Mouse (Mus musculus): ENCODE data around the gene Armc8.

The Armc8 gene

DNA sequence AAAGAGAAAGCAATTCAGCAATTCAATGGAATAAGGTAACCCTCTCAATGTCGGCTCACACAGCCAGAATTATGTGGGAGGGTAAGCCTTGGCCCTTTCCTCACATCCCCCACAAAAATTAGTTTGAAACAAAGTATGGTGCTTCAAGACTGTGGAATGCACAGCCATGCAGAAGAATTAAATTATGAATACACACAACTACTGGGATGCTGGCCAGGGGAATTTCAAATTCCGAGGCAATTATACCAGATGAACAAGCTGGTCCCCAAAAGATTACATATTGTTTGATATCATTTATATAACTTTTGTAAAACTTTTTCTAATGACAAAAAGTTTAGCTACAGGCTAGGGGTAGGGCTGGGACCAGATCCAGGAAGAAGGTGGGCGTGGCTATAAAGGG is 121.4 kb downstream of the Armc8 start:
- DNase-seq (ENCODE audit: low spot score in 2 of 2), result no peak

DNA sequence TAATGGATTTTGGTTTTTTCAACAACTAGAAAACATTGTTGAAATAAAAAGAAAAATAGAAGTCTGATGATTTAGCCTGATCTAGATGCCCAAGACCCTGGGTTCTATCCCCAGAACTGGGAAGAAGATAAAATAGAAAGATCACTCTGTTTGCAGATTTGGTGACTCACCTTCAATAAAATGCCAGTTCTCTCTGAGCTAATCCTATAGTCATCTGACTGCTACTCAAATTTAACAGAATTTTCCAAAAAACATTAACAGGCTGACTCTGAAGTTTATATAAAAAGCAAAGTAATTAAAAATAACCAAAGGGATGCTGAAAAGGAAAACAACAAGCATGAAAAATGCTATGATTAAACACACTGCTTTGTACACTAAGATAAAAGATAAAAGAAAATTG is 122.4 kb downstream of the Armc8 start:
- DNase-seq (ENCODE audit: low spot score in 2 of 2), result no peak

DNA sequence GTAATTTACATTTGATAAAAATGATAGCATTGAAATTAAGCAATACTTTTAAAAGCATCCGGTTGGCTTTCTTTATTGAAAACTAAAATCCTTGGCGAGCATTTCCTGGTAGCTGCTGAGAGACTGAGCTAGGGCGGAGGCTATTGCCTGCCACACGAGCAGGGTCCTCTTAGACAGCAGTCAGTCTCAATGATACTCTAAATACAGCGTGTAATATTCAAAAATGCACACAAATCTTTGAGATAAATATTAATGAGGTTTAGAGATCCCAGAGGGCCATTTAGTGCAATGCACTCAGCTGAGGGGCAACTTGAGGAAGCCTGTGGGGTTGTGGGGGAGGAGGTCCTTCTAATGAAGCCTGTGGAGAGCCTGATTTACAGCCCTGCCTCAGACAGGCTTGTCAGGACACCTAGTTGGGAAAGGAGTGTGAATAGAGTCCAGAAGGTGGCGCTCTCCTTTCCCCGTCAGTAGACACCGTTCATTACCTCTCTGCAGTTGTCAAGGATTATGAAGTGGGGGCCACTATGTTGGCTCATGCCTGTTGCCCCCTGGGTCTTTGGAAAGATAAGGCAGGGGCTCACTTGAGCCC is 124.0 kb downstream of the Armc8 start:
- DNase-seq (ENCODE audit: low spot score in 2 of 2), result no peak

DNA sequence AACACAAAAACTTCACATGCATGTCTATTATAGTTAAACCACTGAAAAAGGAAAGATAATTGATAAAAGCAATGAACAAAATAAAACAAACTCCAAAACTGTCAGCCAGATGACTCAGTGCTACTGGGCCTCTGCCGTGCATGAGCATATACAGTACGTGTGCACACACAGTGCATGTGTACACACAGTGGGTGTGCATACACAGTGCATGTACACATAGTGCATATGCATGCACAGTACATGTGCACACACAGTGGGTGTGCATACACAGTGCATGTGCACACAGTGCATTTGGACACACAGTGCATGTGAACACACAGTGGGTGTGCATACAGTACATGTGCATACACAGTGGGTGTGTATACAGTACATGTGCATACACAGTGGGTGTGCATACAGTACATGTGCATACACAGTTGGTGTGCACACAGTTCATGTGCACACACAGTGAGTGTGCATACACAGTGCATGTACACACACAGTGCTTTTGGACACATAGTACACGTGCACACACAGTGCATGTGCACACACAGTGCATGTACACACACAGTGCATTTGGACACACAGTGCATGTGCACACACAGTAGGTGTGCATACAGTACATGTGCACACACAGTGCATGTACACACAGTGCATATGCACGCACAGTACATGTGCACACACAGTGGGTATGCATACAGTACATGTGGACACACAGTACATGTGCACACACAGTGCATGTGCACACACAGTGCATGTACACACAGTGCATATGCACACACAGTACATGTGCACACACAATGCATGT is 126.9 kb downstream of the Armc8 start:
- no peak for DNase-seq (ENCODE audit: low spot score in 2 of 2)

DNA sequence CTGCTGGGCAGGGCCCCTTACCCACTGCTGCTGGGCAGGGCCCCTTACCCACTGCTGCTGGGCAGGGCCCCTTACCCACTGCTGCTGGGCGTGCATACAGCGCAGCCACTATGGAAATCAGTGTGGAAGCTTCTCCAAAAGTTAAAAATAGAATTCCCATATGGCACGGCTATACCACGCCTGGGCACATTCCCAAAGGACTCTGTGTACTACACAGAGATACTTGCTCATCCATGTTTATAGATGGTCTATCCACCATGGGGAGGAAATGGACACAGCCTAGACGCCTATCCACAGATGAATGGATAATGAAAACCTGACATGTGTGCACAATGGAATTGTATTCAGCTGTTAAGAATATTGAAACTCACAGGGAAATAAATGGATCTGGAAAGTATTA is 127.8 kb downstream of the Armc8 start:
- DNase-seq (ENCODE audit: low spot score in 2 of 2), result peak in 1 of 2 experiments; percentile 86

DNA sequence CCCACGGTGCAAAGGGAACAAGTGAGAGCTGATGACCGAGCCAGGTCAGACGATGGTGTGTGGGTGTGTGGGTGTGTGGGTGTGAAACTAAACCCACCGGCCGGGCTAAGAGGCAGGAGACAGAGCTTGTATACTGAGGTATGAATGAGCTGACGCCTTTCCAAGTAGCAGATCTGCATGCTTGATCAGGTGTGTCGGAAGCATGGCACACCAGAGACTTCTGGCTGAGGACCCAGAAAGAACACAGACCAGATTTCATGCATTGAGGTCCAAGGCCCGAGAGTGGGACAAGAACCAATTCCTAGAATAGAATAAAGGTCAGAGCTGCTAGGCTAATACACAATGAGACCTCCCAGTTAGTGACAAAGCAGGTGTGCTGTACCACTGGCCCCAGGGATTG is 129.6 kb downstream of the Armc8 start:
- no peak for DNase-seq (ENCODE audit: low spot score in 2 of 2)

DNA sequence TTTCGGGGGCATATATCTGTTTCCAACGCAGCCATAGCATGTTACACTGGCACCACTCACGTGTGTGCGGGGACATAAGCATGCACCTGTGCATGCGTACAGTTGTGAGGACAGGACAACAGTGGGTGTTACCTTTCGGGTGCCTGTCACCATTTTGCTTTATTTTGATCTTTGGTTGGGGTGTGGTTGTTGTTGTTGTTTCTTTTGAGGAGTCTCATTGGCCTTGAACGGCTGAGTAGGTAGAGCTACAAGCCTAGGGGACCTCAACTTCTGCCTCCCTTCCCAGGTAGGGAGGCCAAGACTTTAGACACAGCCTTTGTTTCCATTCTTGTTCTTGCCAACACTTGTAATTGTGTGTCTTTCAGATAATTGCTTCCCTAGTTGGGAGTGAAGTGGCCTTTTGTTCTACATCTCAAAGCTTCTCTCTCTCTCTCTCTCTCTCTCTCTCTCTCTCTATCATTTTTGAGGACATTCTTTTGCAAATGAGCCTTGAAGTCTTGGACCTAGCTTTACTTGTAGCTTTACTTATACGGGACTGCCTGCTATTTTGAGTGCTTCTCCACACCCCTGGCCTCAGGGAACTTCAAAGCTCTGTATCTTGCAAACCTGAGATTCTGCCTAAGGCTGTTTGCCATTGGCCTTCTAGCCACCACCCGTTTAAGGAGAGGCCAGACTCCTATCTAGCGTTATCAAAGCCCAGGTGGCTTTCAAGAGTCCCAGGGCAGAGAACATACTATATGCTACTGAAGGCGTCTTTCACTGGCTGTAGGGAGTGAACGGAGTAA is 130.7 kb downstream of the Armc8 start:
- DNase-seq (ENCODE audit: low spot score in 2 of 2), result no peak

DNA sequence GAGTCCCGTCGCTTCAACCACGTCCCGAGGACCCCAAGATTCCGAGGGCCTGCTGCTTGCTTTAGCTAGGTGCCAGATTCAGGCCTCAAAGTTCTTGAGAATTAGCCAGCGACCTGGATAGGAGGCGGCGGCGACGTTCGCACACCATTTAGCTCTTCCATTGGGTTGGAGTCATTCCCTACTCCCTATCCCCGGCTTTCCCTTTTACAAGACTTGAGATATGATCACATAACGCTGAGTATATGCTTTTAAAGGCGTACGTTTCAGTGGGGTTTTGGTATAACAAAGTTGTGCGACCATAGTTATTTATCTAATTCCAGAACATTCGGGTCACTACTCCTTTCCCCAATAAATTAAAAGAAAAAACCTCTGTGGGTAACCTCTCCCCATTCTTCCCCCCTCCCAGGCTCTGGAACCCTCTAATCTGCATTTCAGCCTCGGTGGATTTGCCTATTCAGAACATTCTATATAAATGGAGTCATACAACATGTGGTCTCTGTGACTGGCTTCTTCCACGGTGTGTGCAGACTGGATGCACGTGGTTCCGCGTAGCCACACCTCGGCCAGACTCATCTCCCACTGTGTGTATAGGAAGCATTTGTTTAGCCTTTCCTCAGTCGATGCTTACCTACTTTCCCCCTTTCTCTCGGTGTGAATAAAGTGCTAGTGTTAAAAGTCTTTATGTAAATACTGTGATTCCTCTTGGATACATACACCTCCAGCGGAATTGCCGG is 131.5 kb downstream of the Armc8 start, which contains the start of gene Mras:
Gene Mras (minus strand): TSS at position 351 of the 734 bp plus-strand sequence.
- no peak for DNase-seq (ENCODE audit: low spot score in 2 of 2)

DNA sequence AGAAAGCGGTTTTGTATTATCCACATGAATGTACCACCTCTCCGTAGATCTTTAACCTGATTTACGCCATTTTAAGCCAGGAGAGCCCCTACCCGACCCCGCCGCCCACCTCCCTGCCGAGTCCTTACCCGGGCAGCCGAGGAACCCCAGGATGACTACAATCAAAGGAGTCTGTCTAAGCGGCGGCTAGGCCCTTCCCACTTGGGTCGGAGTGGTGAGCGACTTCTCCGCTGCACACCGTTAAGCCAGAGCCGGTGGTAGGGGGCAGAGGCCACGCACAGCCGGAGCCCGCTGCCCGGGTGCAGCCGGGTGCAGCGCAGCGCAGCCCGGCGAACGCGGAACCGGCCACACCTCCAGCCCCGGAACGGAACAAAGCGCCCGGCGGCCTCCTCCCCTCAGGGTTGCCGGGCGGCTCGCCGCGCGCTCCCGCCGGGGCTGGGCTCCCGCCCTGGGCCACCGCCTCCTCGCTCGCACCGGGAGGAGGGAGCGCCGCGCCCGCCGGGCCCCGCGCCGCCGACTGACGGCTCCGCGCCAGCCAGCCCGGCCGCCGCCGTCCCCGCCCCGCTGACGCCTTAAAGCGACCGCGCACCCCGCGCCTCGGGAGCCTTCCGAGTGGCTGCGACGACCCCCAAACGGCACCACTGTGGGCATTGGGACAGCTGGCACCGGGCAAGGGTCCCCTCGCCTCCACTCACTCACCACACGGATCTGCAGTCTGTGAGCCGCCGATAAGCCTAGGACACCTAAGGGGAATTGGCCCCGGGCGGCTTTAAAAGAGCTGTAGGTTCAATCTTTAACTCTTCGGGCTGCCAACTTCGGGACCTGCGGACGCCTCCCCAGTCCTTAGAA is 132.3 kb downstream of the Armc8 start:
- DNase-seq (ENCODE audit: low spot score in 2 of 2), result peak in 1 of 2 experiments; percentile 65

DNA sequence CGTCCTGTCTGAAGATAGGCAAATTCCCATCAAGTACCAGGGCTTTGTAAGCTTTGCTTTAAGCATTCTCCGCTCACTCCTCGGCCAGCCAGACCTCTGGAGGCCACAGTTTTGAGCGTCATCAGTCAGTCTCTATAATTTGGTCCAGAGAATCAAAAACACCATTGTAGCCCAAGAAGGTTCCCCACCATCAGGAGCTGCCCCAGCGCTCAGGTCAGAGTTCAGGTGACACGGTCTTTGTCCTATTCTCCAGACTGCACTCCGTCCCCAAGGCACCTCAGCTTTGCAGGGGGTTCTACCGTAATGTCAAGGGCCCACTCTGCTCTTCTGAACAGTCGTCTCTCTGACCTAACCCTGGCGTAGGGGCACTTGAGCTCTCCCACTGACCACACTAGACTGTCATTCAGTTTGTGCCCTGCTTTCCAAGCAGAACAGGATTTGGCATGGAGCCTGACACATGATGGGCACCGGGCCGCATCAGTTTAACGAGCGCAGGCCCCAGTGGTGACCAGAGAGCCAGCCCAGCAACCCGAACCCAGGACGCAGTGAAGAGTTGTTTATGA is 133.0 kb downstream of the Armc8 start:
- no peak for DNase-seq (ENCODE audit: low spot score in 2 of 2)

DNA sequence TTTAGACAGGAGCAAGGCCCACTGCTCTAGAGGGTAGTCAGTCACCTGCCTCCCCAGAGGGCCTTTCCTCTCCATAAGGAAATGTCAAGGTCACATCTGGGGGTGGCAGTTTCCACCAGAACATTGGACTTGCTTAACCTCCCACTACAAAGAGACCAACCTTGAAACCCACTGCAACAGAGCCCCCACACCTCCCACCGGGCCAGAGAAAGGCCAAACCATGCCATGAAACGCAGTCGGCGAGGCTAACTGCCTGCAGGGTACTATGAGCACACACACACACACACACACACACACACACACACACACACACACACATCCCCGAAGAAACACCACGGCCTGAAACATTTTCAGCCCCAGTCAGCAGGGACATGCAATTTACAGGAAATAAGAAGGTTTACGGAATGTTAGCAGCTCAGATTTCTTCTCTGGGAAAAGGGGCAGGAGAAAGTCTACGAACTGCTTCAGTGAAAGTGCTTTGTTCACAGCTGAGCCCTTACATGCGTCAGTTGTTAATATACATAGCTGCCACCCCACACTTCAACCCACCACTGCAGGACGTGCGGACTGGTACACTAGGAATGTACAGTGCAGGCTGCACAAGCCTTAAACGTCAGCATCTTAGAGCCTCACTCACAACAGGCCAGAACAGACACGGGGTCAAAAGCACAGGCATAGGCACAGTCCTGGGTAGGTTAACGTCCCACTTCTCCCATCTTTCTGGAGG is 133.6 kb downstream of the Armc8 start:
- DNase-seq (ENCODE audit: low spot score in 2 of 2), result peak in 1 of 2 experiments; percentile 73

DNA sequence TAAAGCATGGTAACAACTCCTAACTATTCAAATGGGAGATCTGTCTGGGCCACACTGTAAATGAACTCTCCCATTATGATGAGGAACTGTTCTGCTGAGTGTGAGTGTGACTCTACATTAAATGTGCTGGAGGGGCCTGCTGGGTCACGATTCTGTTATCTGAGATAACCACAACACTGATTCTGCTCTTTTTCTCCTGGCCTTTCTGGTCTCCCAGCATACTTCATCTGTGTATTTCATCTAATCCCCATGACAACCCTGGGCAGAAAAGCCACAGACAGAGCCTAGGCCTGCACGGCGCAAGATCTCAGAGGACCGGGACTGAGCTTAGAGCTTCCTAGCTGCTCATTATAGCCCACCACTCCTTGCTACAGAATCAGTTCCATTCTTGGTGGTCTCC is 136.2 kb downstream of the Armc8 start:
- DNase-seq (ENCODE audit: low spot score in 2 of 2), result no peak

DNA sequence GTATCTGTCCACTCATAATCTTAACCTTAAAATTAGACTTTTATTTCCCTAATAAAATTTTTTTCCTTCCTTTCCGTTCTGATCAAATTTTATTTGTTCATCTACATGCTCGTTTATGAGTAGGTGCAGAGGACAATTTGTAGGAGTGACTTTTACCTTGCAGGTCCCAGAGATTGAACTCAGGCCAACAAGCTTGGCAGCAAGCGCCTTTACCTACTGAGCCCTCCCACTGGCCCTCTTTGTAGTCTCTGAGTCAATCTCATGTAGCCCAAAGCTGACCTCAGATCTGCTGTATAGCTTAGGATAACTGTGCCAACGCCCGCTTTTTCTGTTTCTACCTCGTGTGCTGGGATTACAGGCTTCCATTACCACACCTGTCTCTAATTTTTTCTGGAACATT is 136.7 kb downstream of the Armc8 start:
- DNase-seq (ENCODE audit: low spot score in 2 of 2), result no peak

DNA sequence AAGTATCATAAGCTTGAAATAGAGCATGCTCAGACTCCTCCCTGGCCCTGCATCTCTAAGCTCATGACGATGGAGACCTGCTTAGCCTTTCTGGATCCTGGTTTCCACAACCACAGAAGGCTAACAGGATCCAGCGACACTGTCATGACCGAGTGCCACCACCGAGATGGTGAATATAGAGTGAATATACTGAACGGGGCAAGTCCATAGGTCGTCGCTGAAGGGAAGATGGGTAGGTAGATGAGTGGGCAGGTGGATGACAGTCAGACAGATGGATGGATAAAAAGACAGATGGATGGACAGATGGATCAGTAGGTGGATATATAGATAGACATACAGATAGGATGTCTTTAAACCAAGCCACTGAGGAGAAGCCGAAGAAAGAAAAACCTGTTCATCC is 137.4 kb downstream of the Armc8 start:
- DNase-seq (ENCODE audit: low spot score in 2 of 2), result peak in 1 of 2 experiments; percentile 79

DNA sequence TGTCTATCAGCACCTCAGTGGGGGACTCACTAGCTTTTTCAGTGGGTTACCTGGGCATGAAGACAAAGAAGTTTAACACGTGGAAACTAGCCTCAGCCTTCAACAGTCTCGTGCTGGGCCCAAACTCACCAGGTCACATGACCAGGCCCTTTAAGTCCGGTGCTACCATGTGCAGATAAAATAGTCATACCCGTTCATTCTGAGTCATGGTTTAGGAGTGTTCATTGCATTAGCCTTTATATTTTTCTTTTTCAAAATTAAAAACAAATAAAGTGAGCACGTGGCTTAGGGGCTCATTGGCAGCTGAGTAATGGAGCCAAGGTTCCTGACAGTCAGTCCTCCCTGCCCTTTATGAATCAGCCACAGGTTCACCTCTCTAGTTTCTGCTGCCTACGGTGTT is 137.9 kb downstream of the Armc8 start:
- DNase-seq (ENCODE audit: low spot score in 2 of 2), result no peak

DNA sequence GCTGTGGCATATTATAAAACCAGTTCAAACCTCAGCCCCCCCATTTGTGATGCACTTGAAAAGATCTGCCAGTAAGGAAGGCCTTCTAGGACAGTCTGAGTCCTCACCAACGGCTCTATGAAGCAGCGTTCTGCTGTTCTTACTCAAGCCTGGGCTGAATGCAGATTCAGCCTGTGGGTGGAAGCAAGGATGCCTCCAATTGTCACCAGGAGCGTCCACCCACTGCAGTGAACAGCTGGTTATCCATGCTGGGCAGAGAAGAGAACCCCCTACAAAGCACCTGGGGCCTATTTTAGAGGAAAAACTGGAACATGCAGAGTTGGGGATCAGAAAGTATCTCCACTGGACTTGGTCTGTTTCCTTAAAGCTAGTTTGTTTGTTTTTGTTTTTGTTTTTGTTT is 138.9 kb downstream of the Armc8 start:
- DNase-seq (ENCODE audit: low spot score in 2 of 2), result peak in 1 of 2 experiments; percentile 77

DNA sequence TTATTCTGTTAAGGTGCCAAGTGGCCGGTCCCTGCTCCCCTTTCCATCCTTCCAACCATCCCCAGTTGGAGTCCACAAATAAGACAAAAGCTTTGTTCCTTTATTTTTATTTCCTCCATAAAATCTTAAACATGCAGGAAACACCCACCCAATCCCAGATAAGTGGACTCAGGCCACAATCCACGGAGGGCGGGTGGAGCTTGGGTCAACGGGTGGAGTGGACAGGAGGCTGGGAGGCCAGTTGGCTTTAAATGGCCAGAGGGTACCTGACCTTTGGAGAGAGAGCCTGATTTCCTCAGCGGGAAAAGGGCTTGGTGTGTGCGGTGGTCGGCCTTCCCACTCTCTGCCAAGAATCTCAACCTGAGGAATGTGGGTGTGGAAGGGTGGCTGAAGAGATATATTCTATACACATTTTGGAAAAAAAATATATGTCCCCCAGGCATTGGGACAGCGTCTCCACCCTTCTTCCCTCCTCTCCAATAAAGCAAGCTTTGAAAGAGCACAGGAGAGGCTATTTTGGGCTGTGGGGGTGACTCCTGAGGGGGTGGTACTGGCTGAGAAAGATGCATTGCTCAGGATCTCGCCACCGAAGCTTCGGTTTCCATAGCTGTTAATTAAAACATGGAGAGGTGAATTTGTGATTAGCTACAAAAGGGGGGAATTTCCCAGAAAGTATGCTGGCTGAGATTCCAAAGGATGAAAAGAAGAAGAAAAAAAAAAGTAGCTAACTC is 139.9 kb downstream of the Armc8 start:
- peak in 1 of 2 experiments; percentile 69 for DNase-seq (ENCODE audit: low spot score in 2 of 2)

Measured in left cerebral cortex, adult 9 months (tissue).